13 mouse cellular contexts compared by ENCODE assay signal in the genomic region with DNA sequence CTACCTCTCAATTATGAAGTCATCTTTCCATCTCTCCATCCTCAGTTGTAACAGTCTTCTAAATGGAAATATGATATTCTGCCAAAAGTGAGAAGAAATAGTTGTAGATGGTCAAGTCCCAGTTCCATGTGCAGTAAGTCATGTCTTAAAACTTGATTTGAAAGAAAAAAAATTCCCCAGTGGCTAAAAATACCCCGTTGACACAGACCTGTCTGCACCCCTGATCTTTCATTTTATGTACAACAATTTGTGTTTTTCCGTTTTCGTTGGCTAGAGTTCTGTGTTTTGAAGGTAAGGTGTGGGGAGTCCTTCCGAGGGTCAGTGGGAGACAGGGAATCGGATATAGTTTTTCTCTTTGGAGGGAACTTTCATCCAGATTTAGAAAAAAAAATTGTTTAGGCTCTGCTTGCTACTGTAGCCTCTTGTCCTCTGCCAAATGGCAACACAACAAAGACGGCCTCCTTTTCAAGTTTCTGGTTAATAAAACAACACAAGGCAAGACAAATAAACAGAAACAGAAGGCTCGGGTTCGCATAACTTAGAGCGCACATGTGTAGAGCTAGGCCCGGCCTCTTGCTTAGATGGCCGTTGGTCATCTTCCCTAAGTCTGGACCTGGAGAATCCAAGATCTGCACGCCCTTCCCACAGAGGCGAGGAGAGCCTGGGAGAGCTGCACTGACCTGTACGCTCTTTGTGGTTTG. TPM values are rescaled to one million over a fixed set of nuclear protein-coding genes. Genes with fewer than 3 reads are reported as not detected.
"Had no signal": no experiment of that assay in that cellular context is flagged by ENCODE, and none has a peak within 500 bp of the region (broad histone marks: within the 10 kb centered on the region; RNA-seq: fewer than 3 reads in every experiment).

No protein-coding gene starts in this region.

- H3K9ac ChIP-seq: limb, embryonic 13.5 days; liver, embryonic 14.5 days; neural tube, embryonic 15.5 days had no signal

- H3K27ac ChIP-seq: limb, embryonic 13.5 days; liver, embryonic 14.5 days; macrophage; neural tube, embryonic 15.5 days had no signal

- DNase-seq: kidney, adult 18-20 months; kidney, postnatal 25 days; midbrain, embryonic 14.5 days; right cerebral cortex, adult 18-20 months; right cerebral cortex, postnatal 25 days; thymus, postnatal 36 days had no signal

- H3K36me3 ChIP-seq: limb, embryonic 13.5 days; neural tube, embryonic 15.5 days had no signal

- H3K9me3 ChIP-seq: limb, embryonic 13.5 days; neural tube, embryonic 15.5 days had no signal

- H3K4me3 ChIP-seq: limb, embryonic 13.5 days; myocyte; neural tube, embryonic 15.5 days had no signal

- ATAC-seq: hindbrain, embryonic 16.5 days; inflammation-experienced regulatory T-cells, adult 6 months had no signal

- H3K4me1 ChIP-seq: neural tube, embryonic 15.5 days had no signal

- H3K4me2 ChIP-seq: neural tube, embryonic 15.5 days had no signal

RNA-seq across cellular contexts. Expression of a gene that starts 18.7 kb away (rescaled TPM):
- polyA plus RNA-seq: myocyte had no signal
